Mouse (Mus musculus) adrenal gland, postnatal 4 days (tissue): ENCODE measurements at regions not wholly inside any gene's neighbourhood (a gene's known extent, or its start where the extent isn't known, plus 50 kb on each side); places are given as distances from the start of the nearest gene placed in this dataset.
A peak's percentile ranks its signal among the peaks of the same experiment; 100 is the strongest.

Source experiments
- DNase-seq, 2 experiments: peaks; one replicate each; pipeline ENCODE4 v3.0.0; 2021 to 2022; ENCODE audit warnings: low spot score in 2 of 2, mixed read lengths in 2 of 2

DNA sequence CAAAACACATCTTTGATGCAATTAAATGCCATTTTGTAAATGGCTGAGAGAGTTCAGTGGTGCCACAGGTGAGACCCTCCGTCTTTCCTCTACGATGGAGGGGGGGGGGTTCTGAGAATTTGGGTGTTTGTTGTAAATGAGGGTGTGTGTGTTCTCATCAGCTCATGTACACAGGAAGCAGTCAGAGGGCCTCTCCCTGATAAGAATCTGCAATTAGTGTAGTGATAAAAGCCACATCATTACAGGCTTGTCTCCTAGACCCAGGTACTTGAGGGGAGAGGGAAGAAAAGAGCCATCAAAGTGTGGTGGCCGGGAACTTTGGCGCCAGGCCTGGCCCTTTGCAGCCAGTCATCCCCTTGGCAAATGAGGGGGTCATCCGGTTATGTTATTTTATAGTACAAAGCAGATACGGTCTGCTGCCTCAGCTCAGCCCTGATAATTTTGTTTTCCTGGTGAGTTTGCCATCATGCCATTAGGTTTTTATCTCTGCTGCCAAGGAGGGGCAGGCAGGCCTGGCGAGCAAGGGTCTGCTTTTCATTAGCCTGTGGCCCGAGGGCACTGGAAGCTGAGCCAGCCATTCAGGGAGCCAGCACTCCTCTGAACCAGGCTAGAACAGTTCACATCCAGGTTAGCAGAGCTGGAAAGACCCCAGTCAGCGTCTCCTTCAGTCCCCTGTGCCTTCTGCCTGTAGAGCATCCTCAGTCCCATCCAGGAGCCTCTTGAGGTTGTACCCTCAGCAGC, 59.7 kb downstream of the H2al1j start:
- DNase-seq: no peak

DNA sequence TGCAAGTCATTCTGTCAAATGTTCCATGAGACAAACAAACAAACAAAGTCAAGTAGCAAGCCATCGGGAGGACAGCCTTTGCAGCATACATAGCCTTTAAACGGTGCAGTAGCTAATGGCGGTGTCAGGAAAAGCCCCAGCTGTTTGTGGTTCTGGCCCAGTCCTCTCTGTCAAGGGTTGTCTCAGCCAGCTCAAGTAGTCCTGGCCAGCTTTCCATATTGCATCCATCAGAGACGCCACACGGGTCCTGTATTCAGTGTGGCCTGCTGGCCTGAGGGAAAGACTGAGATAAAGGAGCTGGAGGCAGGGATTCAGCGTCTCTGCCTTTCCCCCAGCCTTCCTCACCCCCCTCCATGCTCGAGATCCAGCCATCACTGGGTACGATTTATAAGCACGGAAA, 61.2 kb downstream of the H2al1j start:
- no peak for DNase-seq

GRCm38 (mm10) chrX:11400406-11400805, 72.8 kb downstream of the H2al1j start:
- DNase-seq: no peak

DNA sequence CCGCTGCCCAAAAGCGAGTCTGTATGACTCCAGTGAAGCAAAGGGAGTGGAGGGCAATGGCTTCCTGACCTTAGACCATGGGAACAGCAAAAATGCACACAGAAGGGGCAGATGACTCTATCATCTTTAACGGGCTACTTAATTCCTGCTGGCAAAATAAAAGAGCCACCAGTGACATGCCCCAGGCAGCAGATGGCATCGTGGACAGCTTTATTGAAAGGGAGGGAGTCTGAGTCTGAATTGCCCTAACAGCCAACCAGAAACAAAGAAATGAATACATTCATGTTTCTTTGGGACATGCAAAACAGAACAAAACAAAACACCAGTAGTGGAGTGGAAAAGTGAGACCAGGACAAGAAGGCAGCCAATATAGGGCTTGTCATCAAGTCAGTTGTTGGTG, 76.7 kb downstream of the H2al1j start:
- no peak for DNase-seq

DNA sequence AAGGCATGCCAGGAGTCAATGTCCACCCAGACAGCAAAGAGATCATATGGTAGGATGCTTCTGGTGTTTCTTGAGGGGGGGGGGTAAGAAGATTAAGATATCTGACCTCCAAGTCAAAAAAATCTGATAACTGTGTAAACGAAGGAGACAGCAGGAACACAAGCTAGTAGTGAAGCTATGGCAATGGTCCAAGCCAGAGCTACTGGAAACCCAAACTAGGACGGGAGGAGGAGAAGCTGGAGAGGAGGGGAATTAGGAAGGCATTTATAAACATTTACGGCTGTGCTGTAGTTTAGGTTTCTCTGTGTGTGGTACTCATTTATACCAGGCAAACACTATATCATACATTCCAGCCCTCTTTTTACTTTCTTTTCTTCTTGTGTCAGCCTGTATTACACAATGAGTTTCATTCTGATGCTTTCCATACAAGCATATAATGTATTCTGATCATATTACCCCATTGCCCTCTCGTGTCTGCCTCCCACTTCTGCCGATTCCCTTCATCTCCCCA, 84.7 kb downstream of the H2al1j start:
- no peak for DNase-seq

GRCm38 (mm10) chrX:11415662-11416061, 88.0 kb downstream of the H2al1j start:
- DNase-seq: no peak

GRCm38 (mm10) chrX:11416510-11416909, 88.9 kb downstream of the H2al1j start:
- DNase-seq: no peak

DNA sequence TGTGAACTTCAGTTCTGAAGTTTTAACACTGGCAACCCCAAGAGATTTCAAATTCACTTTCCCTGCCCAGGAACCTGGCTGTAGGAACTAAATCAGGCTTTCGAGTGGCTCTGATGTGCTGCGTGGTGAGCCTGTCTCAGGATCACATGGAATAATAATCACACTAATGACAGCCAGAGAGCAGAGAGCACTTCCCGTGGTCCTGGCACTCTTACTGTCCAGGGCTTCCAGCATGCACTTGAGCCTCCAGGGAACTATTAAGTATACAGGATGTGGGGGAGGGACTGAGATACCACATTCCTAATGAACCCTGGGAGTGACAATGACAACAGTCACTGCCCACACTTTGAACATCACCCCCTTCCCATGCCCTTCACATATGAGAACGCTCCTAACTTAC, 90.2 kb downstream of the H2al1j start:
- no peak for DNase-seq

DNA sequence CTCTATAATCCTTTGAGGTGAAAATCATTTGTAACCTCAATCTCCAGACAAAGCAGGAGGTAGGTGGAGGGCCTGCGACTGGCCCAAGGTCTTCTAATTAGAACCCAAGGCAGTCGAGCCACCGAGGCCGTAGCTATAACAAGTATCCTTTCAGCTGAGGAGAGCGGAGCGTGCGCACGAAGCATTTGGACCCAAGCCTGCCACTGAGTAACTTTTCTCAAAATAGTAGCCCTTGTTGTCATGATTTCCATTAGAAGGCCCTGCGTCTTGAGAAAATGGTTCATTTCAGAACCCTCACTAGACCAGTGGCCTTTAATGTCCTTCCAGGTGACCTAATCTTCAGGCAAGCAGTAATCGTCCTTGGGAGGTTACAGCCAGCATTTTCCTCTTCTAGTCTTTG, 90.6 kb downstream of the H2al1j start:
- DNase-seq: no peak

DNA sequence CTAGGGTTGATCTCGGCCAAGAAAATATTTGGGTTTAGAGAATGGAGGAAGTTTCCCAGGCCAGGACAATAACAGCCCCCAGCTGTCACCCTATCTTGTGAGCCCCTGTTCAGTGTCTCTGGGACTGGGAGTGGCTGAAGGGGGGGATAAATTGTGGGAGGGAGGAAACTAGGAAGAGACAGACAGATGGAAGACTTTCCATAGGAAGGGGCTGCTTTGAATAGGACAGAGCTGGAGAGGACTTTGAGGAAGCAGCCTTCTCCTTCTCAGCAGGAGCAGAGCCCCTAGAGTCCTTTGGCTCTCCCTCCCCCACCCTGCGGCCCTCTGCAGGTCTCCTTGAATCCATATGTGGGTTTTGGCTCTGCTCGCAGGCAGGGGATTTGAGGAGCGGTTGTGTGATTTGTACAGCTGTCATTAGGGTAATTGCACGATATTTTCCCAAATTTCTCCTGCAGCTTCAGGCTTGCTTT, 91.6 kb downstream of the H2al1j start:
- no peak for DNase-seq

GRCm38 (mm10) chrX:11432403-11433004, 104.9 kb downstream of the H2al1j start:
- no peak for DNase-seq

DNA sequence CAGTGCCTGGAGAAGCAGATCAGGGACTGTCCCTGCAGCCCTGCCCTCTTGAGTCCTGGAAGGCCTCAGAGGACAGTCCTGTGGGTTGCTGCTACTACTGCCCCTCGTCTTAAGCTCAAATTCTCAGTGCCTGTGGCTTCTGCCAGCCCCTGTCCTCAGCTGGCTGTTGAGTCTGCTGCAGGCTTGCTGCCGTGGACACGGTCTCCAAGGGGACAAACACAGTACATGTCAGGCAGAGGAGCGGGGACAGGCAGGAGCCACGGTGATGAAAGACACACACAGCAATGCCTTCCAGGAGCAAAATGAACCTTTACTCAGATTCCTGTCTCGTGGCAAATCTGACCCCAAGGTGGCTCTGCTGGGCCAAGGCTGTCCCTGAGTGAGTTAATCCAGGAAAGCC, 107.7 kb downstream of the H2al1j start:
- DNase-seq: no peak

GRCm38 (mm10) chrX:11437151-11437944, 109.7 kb downstream of the H2al1j start:
- DNase-seq: no peak

DNA sequence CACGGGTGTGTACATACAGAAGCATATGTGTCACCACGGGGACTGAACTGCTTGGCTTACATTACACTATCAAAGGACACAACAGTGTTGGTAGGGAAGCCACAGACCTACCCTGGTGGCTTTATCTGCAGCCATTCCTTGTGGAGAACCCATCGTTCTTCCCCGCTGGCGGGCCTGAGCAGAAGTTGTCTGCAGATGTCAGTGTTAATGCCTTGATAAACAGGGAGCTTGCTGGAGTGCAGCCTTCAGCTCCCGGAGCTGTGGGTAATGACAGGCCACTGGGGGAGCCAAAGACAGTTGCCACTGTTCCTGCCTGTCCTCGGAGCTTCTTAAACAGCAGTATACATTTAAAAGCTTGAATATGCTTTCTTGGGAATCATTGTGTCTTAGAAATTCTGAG, 115.9 kb downstream of the H2al1j start:
- no peak for DNase-seq

GRCm38 (mm10) chrX:11444261-11444725, 116.7 kb downstream of the H2al1j start:
- DNase-seq: peak in 1 of 2 experiments; percentile 3

GRCm38 (mm10) chrX:11448711-11449110, 121.1 kb downstream of the H2al1j start:
- DNase-seq: no peak

DNA sequence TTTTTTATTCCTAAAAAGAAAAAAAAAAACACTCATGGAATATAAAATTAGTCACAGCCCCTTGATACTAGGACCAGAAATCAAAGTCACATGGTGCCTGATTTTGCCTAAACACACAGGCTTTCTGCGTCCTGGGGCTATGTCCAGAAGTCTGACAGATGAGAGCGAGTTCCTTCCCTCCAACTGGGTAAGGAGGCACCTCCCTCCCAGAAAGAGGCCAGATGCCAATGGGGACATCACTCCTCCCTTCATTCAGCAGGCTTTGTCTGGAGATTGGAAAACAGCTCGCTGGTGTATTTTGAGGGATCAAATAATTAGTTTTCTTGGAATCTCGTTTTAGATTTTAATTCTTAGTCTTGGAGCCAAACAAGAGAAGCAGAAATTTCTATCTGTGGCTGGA, 130.9 kb downstream of the H2al1j start:
- DNase-seq: no peak

DNA sequence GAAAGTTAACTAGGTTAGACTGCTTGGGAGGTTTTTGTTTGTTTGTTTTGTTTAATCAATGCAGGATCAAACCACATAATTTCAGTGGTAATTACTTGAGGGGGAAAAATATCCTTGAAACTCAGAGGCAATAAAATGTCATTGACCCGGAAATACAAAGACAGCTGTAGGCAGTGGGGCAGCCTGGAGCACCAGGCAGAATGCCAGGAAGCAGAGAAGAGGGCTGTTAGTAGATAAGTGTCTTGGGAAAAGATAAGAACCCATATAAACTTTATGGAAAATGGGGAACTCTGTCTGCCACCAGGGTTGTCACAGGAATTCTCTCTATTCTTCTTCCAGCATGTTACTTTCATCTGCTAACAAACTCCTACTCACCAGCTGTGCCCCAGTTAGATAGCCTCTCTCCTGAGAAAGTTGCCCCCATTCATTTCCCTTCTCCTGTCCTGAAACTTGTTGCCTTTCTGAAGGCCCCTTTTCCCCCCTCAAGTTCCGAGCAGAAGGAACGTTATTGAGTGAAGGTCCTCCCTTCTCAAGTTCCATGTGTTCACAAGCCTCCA, 136.4 kb downstream of the H2al1j start:
- no peak for DNase-seq

- DNase-seq: no peak
Measured at GRCm38 (mm10) chrX:11466191-11466590, 138.6 kb downstream of the H2al1j start.

- DNase-seq: no peak
Measured at GRCm38 (mm10) chrX:11479696-11480339, 152.2 kb downstream of the H2al1j start.

DNA sequence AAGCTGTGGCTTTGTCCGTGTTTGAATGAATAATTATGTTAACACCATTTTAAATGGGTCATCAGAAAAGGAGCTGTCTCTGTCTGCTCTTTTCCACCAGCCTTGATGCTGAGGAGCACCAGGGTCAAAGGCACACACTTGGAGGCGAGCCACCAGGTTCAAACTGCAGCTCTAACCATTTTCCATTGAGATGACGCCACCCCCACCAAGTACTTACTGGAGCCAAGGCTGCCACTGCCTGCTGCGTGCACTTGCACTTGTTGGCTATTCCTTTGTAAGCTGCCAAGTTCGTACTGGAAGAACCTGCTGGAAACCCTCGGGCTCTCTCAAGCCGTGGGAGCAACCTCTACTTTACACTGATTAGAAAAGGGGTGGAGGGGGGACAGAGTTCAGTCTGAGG, 154.5 kb downstream of the H2al1j start:
- DNase-seq: no peak
